Mouse (Mus musculus) activated CD4-positive, CD25-positive, alpha-beta regulatory T cell (primary cell): Measurements from ENCODE around the gene Rpl41. TPM values are rescaled to one million over a fixed set of nuclear protein-coding genes. Genes with fewer than 3 reads are reported as not detected.

Experiments
- polyA plus RNA-seq, 2 experiments: library from polyadenylated mRNA; unstranded; fragments of 100-300 nt; shearing (Covaris generic); gene quantifications; one replicate each; pipeline ENCODE4 v1.2.1; 2017

Gene Rpl41
- 1,000 to 10,000 TPM; 2,295 to 3,397 TPM for polyA plus RNA-seq

GRCm38 (mm10) chr10:128548947-128549681 is at the start of gene Rpl41:
Gene Rpl41, minus strand, starts transcription at chr10:128549305.

GRCm38 (mm10) chr10:128589464-128590192 is 40.5 kb upstream of the Rpl41 start, which contains the start of gene Erbb3:
Gene Erbb3, minus strand, starts transcription at chr10:128589652.

GRCm38 (mm10) chr10:128565788-128566531 is 16.9 kb upstream of the Rpl41 start, which contains the start of gene Pa2g4:
Gene Pa2g4, minus strand, starts transcription at chr10:128565987.

GRCm38 (mm10) chr10:128547361-128548032 is 1.6 kb downstream of the Rpl41 start, which contains the start of gene Zc3h10:
Gene Zc3h10, minus strand, starts transcription at chr10:128547774.

GRCm38 (mm10) chr10:128525671-128526308 is 23.3 kb downstream of the Rpl41 start, which contains the start of gene Esyt1:
Gene Esyt1, minus strand, starts transcription at chr10:128525871.

GRCm38 (mm10) chr10:128498590-128498989 is 50.5 kb downstream of the Rpl41 start, which contains the start of gene Myl6b:
Gene Myl6b, minus strand, starts transcription at chr10:128498685.

Other genes starting within 250 kb of the Rpl41 start
- gene Pan2, start 246.0 kb downstream of the Rpl41 start, polyA plus RNA-seq: 10 to 100 TPM; 32.7 to 39.5 TPM
- gene Cnpy2, start 226.8 kb downstream of the Rpl41 start, polyA plus RNA-seq: 100 to 1,000 TPM in 1 of 2 experiments, 10 to 100 TPM in 1; 96.0 to 137 TPM
- 100 to 1,000 TPM; 162 to 168 TPM for gene Cs, start 211.6 kb downstream of the Rpl41 start, polyA plus RNA-seq
- 10 to 100 TPM; 34.4 to 35.4 TPM for gene Coq10a, start 180.3 kb downstream of the Rpl41 start, polyA plus RNA-seq
- gene Ankrd52, start 172.2 kb downstream of the Rpl41 start, polyA plus RNA-seq: 1 to 10 TPM; 8.2 to 9.5 TPM
- gene Slc39a5, start 148.1 kb downstream of the Rpl41 start, polyA plus RNA-seq: under 1 TPM; 0.24 to 0.72 TPM
- 100 to 1,000 TPM; 109 to 121 TPM for gene Nabp2, start 137.8 kb downstream of the Rpl41 start, polyA plus RNA-seq
- 10 to 100 TPM; 28.9 to 37.8 TPM for gene Rnf41, start 137.6 kb downstream of the Rpl41 start, polyA plus RNA-seq
- gene Smarcc2, start 90.1 kb downstream of the Rpl41 start, polyA plus RNA-seq: 100 to 1,000 TPM in 1 of 2 experiments, 10 to 100 TPM in 1; 97.3 to 105 TPM
- 1,000 to 10,000 TPM; 1,605 to 1,940 TPM for gene Myl6, start 55.2 kb downstream of the Rpl41 start, polyA plus RNA-seq
- gene Myl6b, start 50.6 kb downstream of the Rpl41 start, polyA plus RNA-seq: 1 to 10 TPM; 2.8 to 4.1 TPM
- gene Esyt1, start 23.4 kb downstream of the Rpl41 start, polyA plus RNA-seq: 100 to 1,000 TPM; 152 to 259 TPM
- gene Zc3h10, start 1.5 kb downstream of the Rpl41 start, polyA plus RNA-seq: 10 to 100 TPM; 14.8 to 21.0 TPM
- 10 to 100 TPM; 32.7 to 42.9 TPM for gene Pa2g4, start 16.7 kb upstream of the Rpl41 start, polyA plus RNA-seq
- gene Erbb3, start 40.3 kb upstream of the Rpl41 start, polyA plus RNA-seq: 10 to 100 TPM in 1 of 2 experiments, 1 to 10 TPM in 1; 2.0 to 15.0 TPM
- 1,000 to 10,000 TPM in 1 of 2 experiments, 100 to 1,000 TPM in 1; 586 to 1,014 TPM for gene Rps26, start 77.4 kb upstream of the Rpl41 start, polyA plus RNA-seq
- 10 to 100 TPM; 77.6 to 81.2 TPM for gene Ikzf4, start 96.7 kb upstream of the Rpl41 start, polyA plus RNA-seq
- 10 to 100 TPM; 45.6 to 47.3 TPM for gene Suox, start 124.8 kb upstream of the Rpl41 start, polyA plus RNA-seq
- 10 to 100 TPM; 36.9 to 40.5 TPM for gene Rab5b, start 147.0 kb upstream of the Rpl41 start, polyA plus RNA-seq
- gene Pmel, start 154.9 kb upstream of the Rpl41 start, polyA plus RNA-seq: 1 to 10 TPM; 3.4 to 6.2 TPM
- 10 to 100 TPM; 42.5 to 47.5 TPM for gene Cdk2, start 155.7 kb upstream of the Rpl41 start, polyA plus RNA-seq
- gene Dgka, start 195.6 kb upstream of the Rpl41 start, polyA plus RNA-seq: 100 to 1,000 TPM; 586 to 621 TPM
- gene Pym1, start 198.6 kb upstream of the Rpl41 start, polyA plus RNA-seq: 10 to 100 TPM; 40.9 to 52.5 TPM
- gene Mmp19, start 241.6 kb upstream of the Rpl41 start, polyA plus RNA-seq: under 1 TPM; 0.43 to 0.45 TPM